Mouse (Mus musculus) forebrain, postnatal 0 days (tissue): ENCODE measurements at regions not wholly inside any gene's neighbourhood (a gene's known extent, or its start where the extent isn't known, plus 50 kb on each side); places are given as distances from the start of the nearest gene placed in this dataset.

ENCODE experiments used
- ATAC-seq: fragments of 200-750 bp; cut with Nextera tagmentation; 2 replicates; pipeline ENCODE4 v1.8.0; 2017; ENCODE audit warnings: mild to moderate bottlenecking, moderate library complexity
- DNase-seq: peaks from one replicate; pipeline ENCODE4 v3.0.0-alpha.2; 2015
- H3K27ac ChIP-seq: fragments of 300-500 bp; sonication (generic); 2 replicates; pipeline ENCODE4 v1.5.1; 2014; ENCODE audit warnings: low read depth, mild to moderate bottlenecking, antibody characterized with exemption, low read length, moderate library complexity, mixed read lengths
- H3K27me3 ChIP-seq: fragments of 300-500 bp; sonication (generic); 2 replicates; pipeline ENCODE4 v1.6.1; 2014; ENCODE audit warnings: mild to moderate bottlenecking, low read length, mixed read lengths; ENCODE audit not compliant: insufficient read depth
- H3K36me3 ChIP-seq: fragments of 300-500 bp; sonication (generic); 2 replicates; pipeline ENCODE4 v1.6.1; 2014; ENCODE audit warnings: mild to moderate bottlenecking, moderate library complexity; ENCODE audit not compliant: insufficient read depth
- H3K4me1 ChIP-seq: fragments of 300-500 bp; sonication (generic); 2 replicates; pipeline ENCODE4 v1.6.1; 2014; ENCODE audit warnings: antibody characterized with exemption; ENCODE audit not compliant: insufficient read depth
- H3K4me2 ChIP-seq: fragments of 300-500 bp; sonication (generic); 2 replicates; pipeline ENCODE4 v1.6.1; 2014; ENCODE audit warnings: low read depth, mild to moderate bottlenecking, moderate library complexity
- H3K4me3 ChIP-seq: fragments of 300-500 bp; sonication (generic); 2 replicates; pipeline ENCODE4 v1.5.1; 2014; ENCODE audit warnings: low read depth, low read length, mixed read lengths
- H3K9ac ChIP-seq: fragments of 300-500 bp; sonication (generic); 2 replicates; pipeline ENCODE4 v1.6.1; 2014; ENCODE audit warnings: mild to moderate bottlenecking
- H3K9me3 ChIP-seq: fragments of 300-500 bp; sonication (generic); 2 replicates; pipeline ENCODE4 v1.6.1; 2016; ENCODE audit warnings: low read length
- CTCF ChIP-seq: sonication (generic); IDR thresholded peaks from 2 replicates; pipeline ENCODE4 v1.5.1; 2016; ENCODE audit warnings: antibody characterized with exemption, control low read depth, low read depth
- WGBS: fragments of 180-500 bp; shearing (Covaris S2); extraction: QIAGEN DNeasy Blood & Tissue Kit; methylation state at CpG from one replicate; pipeline ENCODE4 v1.1.7; 2014; 5-methylcytosine and 5-hydroxymethylcytosine counted together

- TF ChIP-seq CTCF: no peak
- Histone ChIP-seq H3K9me3 (no peaks in the 10 kb centered on the region), H3K36me3 (no peaks in the 10 kb centered on the region), H3K27me3 (peaks cover 72% of the 10 kb centered on the region), H3K4me3 (no peak overlapping the region), H3K4me1 (no peaks in the 10 kb centered on the region), H3K9ac (no peak overlapping the region), H3K27ac (no peak overlapping the region), H3K4me2 (no peak overlapping the region)
- ATAC-seq (no peak), DNase-seq (no peak)
- 4% methylated on average over 12 of the region's 12 CpGs for WGBS
Observed at GRCm38 (mm10) chr19:44683191-44683590, 72.7 kb upstream of the Pax2 start.

GRCm38 (mm10) chr19:44684061-44684514 is 71.8 kb upstream of the Pax2 start:
- H3K27me3 ChIP-seq: peaks cover 68% of the 10 kb centered on the region
- H3K27ac ChIP-seq: no peak overlapping the region
- H3K4me3 ChIP-seq: peak overlapping the region; percentile 25
- no peaks in the 10 kb centered on the region for H3K4me1 ChIP-seq
- no peak overlapping the region for H3K9ac ChIP-seq
- TF ChIP-seq CTCF: peak; percentile 63
- H3K36me3 ChIP-seq: no peaks in the 10 kb centered on the region
- peak; percentile 47 for DNase-seq
- ATAC-seq: peak; percentile 29; the same call in 1 of the 2 replicates
- peak overlapping the region; percentile 41 for H3K4me2 ChIP-seq
- under 1% methylated on average over 47 of the region's 48 CpGs for WGBS
- no peaks in the 10 kb centered on the region for H3K9me3 ChIP-seq

- no peak for TF ChIP-seq CTCF
- no peak overlapping the region for H3K27ac ChIP-seq
- no peaks in the 10 kb centered on the region for H3K4me1 ChIP-seq
- no peak overlapping the region for H3K9ac ChIP-seq
- H3K27me3 ChIP-seq: peaks cover 65% of the 10 kb centered on the region
- 43% methylated on average over 7 of the region's 7 CpGs for WGBS
- DNase-seq: no peak
- no peaks in the 10 kb centered on the region for H3K9me3 ChIP-seq
- H3K36me3 ChIP-seq: no peaks in the 10 kb centered on the region
- no peak overlapping the region for H3K4me3 ChIP-seq
- ATAC-seq: no peak
- H3K4me2 ChIP-seq: no peak overlapping the region
Observed at GRCm38 (mm10) chr19:44686061-44686460, 69.8 kb upstream of the Pax2 start.

GRCm38 (mm10) chr19:44692396-44692795 is 63.4 kb upstream of the Pax2 start:
- ATAC-seq: no peak
- no peak overlapping the region for H3K27ac ChIP-seq
- DNase-seq: peak; percentile 29
- H3K36me3 ChIP-seq: no peaks in the 10 kb centered on the region
- peak overlapping the region; percentile 22; the same call in 1 of the 2 replicates for H3K9ac ChIP-seq
- peak overlapping the region; percentile 24 for H3K4me3 ChIP-seq
- TF ChIP-seq CTCF: no peak
- H3K4me1 ChIP-seq: peaks cover 6% of the 10 kb centered on the region; the same call in 1 of the 2 replicates
- H3K9me3 ChIP-seq: no peaks in the 10 kb centered on the region
- H3K27me3 ChIP-seq: peaks cover 25% of the 10 kb centered on the region
- whole genome bisulfite sequencing: 7% methylated on average over 17 of the region's 17 CpGs
- H3K4me2 ChIP-seq: peak overlapping the region; percentile 49

GRCm38 (mm10) chr19:44692816-44693215 is 63.0 kb upstream of the Pax2 start:
- ATAC-seq (peak; percentile 43; the same call in 1 of the 2 replicates), DNase-seq (no peak)
- Histone ChIP-seq H3K9me3 (no peaks in the 10 kb centered on the region), H3K4me3 (peak overlapping the region; percentile 24), H3K4me1 (peaks cover 6% of the 10 kb centered on the region; the same call in 1 of the 2 replicates), H3K36me3 (no peaks in the 10 kb centered on the region), H3K27ac (no peak overlapping the region), H3K27me3 (peaks cover 21% of the 10 kb centered on the region), H3K9ac (peak overlapping the region; percentile 22; the same call in 1 of the 2 replicates), H3K4me2 (peak overlapping the region; percentile 49)
- WGBS: 3% methylated on average over 16 of the region's 16 CpGs
- TF ChIP-seq CTCF: no peak

GRCm38 (mm10) chr19:44695331-44695730 is 60.5 kb upstream of the Pax2 start:
- 0 out of 2 replicates have a peak overlapping the region, but pooled peaks have one; percentile 6 for H3K9ac ChIP-seq
- 11% methylated on average over 3 of the region's 3 CpGs for WGBS

GRCm38 (mm10) chr19:44696059-44696712 is 59.7 kb upstream of the Pax2 start:
- H3K36me3 ChIP-seq: no peaks in the 10 kb centered on the region
- ATAC-seq (no peak), DNase-seq (no peak)
- peaks cover 6% of the 10 kb centered on the region; the same call in 1 of the 2 replicates for H3K4me1 ChIP-seq
- no peak for TF ChIP-seq CTCF
- WGBS: 7% methylated on average over 8 of the region's 8 CpGs
- H3K27ac ChIP-seq: peak overlapping the region; percentile 29
- no peak overlapping the region for H3K4me3 ChIP-seq
- H3K9me3 ChIP-seq: no peaks in the 10 kb centered on the region
- no peak overlapping the region for H3K9ac ChIP-seq
- H3K4me2 ChIP-seq: no peak overlapping the region
- peaks cover 17% of the 10 kb centered on the region; the same call in 1 of the 2 replicates for H3K27me3 ChIP-seq

More at GRCm38 (mm10) chr19:44695331-44695730, 60.5 kb upstream of the Pax2 start:
- Histone ChIP-seq H3K36me3 (no peaks in the 10 kb centered on the region), H3K4me1 (peaks cover 6% of the 10 kb centered on the region; the same call in 1 of the 2 replicates), H3K4me3 (peak overlapping the region; percentile 12), H3K27me3 (peaks cover 20% of the 10 kb centered on the region; the same call in 1 of the 2 replicates), H3K4me2 (peak overlapping the region; percentile 26), H3K9me3 (no peaks in the 10 kb centered on the region), H3K27ac (peak overlapping the region; percentile 40; the same call in 1 of the 2 replicates)
- peak; percentile 25 for DNase-seq
- 0 out of 2 replicates have a peak, but pooled peaks have one; percentile 23 for ATAC-seq
- no peak for TF ChIP-seq CTCF
